Mouse (Mus musculus) G1E (cell line): Measurements from ENCODE around the gene Itgb5. TPM values are rescaled to one million over a fixed set of nuclear protein-coding genes. Genes with fewer than 3 reads are reported as not detected.

Source experiments
- ATAC-seq: 2 replicates; pipeline ENCODE4 v1.8.0; 2016; ENCODE audit warnings: mild to moderate bottlenecking; ENCODE audit not compliant: insufficient number of reproducible peaks, poor library complexity, low FRiP score, severe bottlenecking; ENCODE audit errors: extremely low read depth
- DNase-seq: peaks from one replicate; pipeline ENCODE4 v3.0.0; 2012; ENCODE audit warnings: low spot score
- H3K27me3 ChIP-seq: 2 replicates; pipeline ENCODE4 v1.6.1; 2012; ENCODE audit warnings: mild to moderate bottlenecking, low read length, inconsistent platforms; ENCODE audit not compliant: insufficient read depth
- H3K36me3 ChIP-seq: replicated peaks from 2 replicates; pipeline ENCODE3; 2012; ENCODE audit warnings: mild to moderate bottlenecking, inconsistent platforms
- H3K4me1 ChIP-seq: 2 replicates; pipeline ENCODE4 v1.6.1; 2012; ENCODE audit warnings: low read depth, low read length, inconsistent platforms, mixed read lengths; ENCODE audit not compliant: insufficient read depth
- H3K4me3 ChIP-seq: 2 replicates; pipeline ENCODE4 v1.5.1; 2012; ENCODE audit warnings: low read depth, mild to moderate bottlenecking, inconsistent platforms, low read length, moderate library complexity, mixed read lengths
- H3K9me3 ChIP-seq: replicated peaks from 2 replicates; pipeline ENCODE4 v1.6.1; 2012; ENCODE audit warnings: inconsistent platforms
- CTCF ChIP-seq: IDR thresholded peaks from 2 replicates; pipeline ENCODE4 v1.5.1; 2012; ENCODE audit warnings: low read depth, low read length, inconsistent platforms, mixed read lengths
- GATA1 ChIP-seq: IDR thresholded peaks from 2 replicates; pipeline ENCODE4 v1.6.1; 2012; ENCODE audit warnings: borderline replicate concordance, low read length, inconsistent platforms, mixed read lengths
- GATA2 ChIP-seq: IDR thresholded peaks from 2 replicates; pipeline ENCODE4 v1.6.1; 2012; ENCODE audit warnings: low read depth, low read length, inconsistent platforms, borderline replicate concordance
- POLR2AphosphoS5 ChIP-seq: IDR thresholded peaks from 2 replicates; pipeline ENCODE4 v1.6.1; 2012; ENCODE audit warnings: low read depth, low read length, inconsistent platforms; ENCODE audit not compliant: insufficient replicate concordance
- TAL1 ChIP-seq: conservative IDR thresholded peaks from 2 replicates; pipeline ENCODE4 v1.6.1; 2012; ENCODE audit warnings: low read depth, low read length, inconsistent platforms, mixed read lengths
- polyA plus RNA-seq: library from polyadenylated mRNA; stranded (reverse); fragments of >175 nt; gene quantifications from 2 replicates; pipeline ENCODE4 v1.2.3, GENCODE M21; 2012
- total RNA-seq, 2 experiments: library from RNA; stranded (forward) in 1 of 2; stranded (reverse) in 1 of 2; fragments of 200-1000 nt in 1 of 2; fragments of >200 nt in 1 of 2; fragmentation: Nextera tagmentation in 1 of 2; gene quantifications; 2 replicates each; pipeline ENCODE4 v1.2.3; 2014 to 2017

The Itgb5 gene
- total and polyA plus RNA-seq, 3 experiments: 0.14 to 5.6 (median 1.2) TPM

GRCm38 (mm10) chr16:33944772-33945171 is 115.3 kb downstream of the Itgb5 start:
- H3K4me1 ChIP-seq: 0 out of 2 replicates have a peak, but pooled peaks cover 2% of the 10 kb centered on the region
- H3K27me3 ChIP-seq: peaks cover 61% of the 10 kb centered on the region
- ATAC-seq: no peak
- no peak overlapping the region for H3K4me3 ChIP-seq
- no peak for TF ChIP-seq TAL1
- no peak for TF ChIP-seq POLR2AphosphoS5
- no peak for TF ChIP-seq GATA1
- TF ChIP-seq CTCF: no peak
- TF ChIP-seq GATA2: no peak
- H3K9me3 ChIP-seq: no peaks in the 10 kb centered on the region
- H3K36me3 ChIP-seq: no peaks in the 10 kb centered on the region
- DNase-seq: no peak

GRCm38 (mm10) chr16:33946021-33946420 is 116.6 kb downstream of the Itgb5 start:
- peaks cover 6% of the 10 kb centered on the region; the same call in 1 of the 2 replicates for H3K4me1 ChIP-seq
- TF ChIP-seq GATA2: no peak
- TF ChIP-seq GATA1: no peak
- TF ChIP-seq TAL1: no peak
- no peak for TF ChIP-seq POLR2AphosphoS5
- TF ChIP-seq CTCF: no peak
- no peak overlapping the region for H3K4me3 ChIP-seq
- H3K9me3 ChIP-seq: no peaks in the 10 kb centered on the region
- H3K36me3 ChIP-seq: peaks cover 8% of the 10 kb centered on the region
- peaks cover 57% of the 10 kb centered on the region for H3K27me3 ChIP-seq
- no peak for ATAC-seq
- no peak for DNase-seq

- Histone ChIP-seq H3K27me3 (peaks cover 43% of the 10 kb centered on the region), H3K9me3 (no peaks in the 10 kb centered on the region), H3K36me3 (peaks cover 24% of the 10 kb centered on the region), H3K4me3 (no peak overlapping the region), H3K4me1 (peaks cover 6% of the 10 kb centered on the region; the same call in 1 of the 2 replicates)
- ATAC-seq (no peak), DNase-seq (no peak)
- TF ChIP-seq GATA1: no peak
- TF ChIP-seq CTCF: no peak
- TF ChIP-seq POLR2AphosphoS5: no peak
- TF ChIP-seq TAL1: no peak
- TF ChIP-seq GATA2: no peak
These were observed 118.5 kb downstream of the Itgb5 start for GRCm38 (mm10) chr16:33947664-33948571.

- Histone ChIP-seq H3K4me3 (no peak overlapping the region), H3K9me3 (no peaks in the 10 kb centered on the region), H3K36me3 (peaks cover 49% of the 10 kb centered on the region), H3K27me3 (peaks cover 29% of the 10 kb centered on the region), H3K4me1 (peaks cover 13% of the 10 kb centered on the region)
- no peak for TF ChIP-seq CTCF
- ATAC-seq (no peak), DNase-seq (no peak)
These were observed 120.9 kb downstream of the Itgb5 start for GRCm38 (mm10) chr16:33950386-33950785.

GRCm38 (mm10) chr16:33950830-33951229 is 121.4 kb downstream of the Itgb5 start:
- Histone ChIP-seq H3K36me3 (peaks cover 53% of the 10 kb centered on the region), H3K9me3 (no peaks in the 10 kb centered on the region), H3K27me3 (peaks cover 25% of the 10 kb centered on the region), H3K4me1 (peaks cover 18% of the 10 kb centered on the region), H3K4me3 (no peak overlapping the region)
- TF ChIP-seq GATA2: no peak
- TF ChIP-seq TAL1: no peak
- peak; percentile 95 for TF ChIP-seq CTCF
- TF ChIP-seq POLR2AphosphoS5: no peak
- TF ChIP-seq GATA1: no peak
- peak; percentile 22; the same call in 1 of the 2 replicates for ATAC-seq
- peak; percentile 46 for DNase-seq

- Histone ChIP-seq H3K9me3 (no peaks in the 10 kb centered on the region), H3K27me3 (peaks cover 9% of the 10 kb centered on the region; the same call in 1 of the 2 replicates), H3K4me3 (no peak overlapping the region), H3K36me3 (peaks cover 75% of the 10 kb centered on the region), H3K4me1 (peaks cover 30% of the 10 kb centered on the region)
- ATAC-seq (no peak), DNase-seq (no peak)
- TF ChIP-seq POLR2AphosphoS5: no peak
- no peak for TF ChIP-seq CTCF
- TF ChIP-seq GATA2: no peak
- TF ChIP-seq TAL1: no peak
- TF ChIP-seq GATA1: no peak
These were observed 123.5 kb downstream of the Itgb5 start for GRCm38 (mm10) chr16:33953008-33953407.
